Mouse (Mus musculus) stomach, embryonic 14.5 days (tissue): ENCODE measurements around the gene Gm7168. TPM values are rescaled to one million over a fixed set of nuclear protein-coding genes. Genes with fewer than 3 reads are reported as not detected.
"Not testable (repeated sequence)": the region's sequence is repeated elsewhere in the genome, so short reads cannot be mapped to it uniquely, and the experiment has no call there.

Experiments used
- ATAC-seq: fragments of 200-750 bp; cut with Nextera tagmentation; 2 replicates; pipeline ENCODE4 v1.8.0; 2017; ENCODE audit warnings: low read depth, moderate TSS enrichment; ENCODE audit not compliant: insufficient number of reproducible peaks, insufficient read depth, low FRiP score
- H3K27ac ChIP-seq: fragments of 300-500 bp; sonication (generic); 2 replicates; pipeline ENCODE4 v1.5.1; 2014; ENCODE audit warnings: mild to moderate bottlenecking, low read length, moderate library complexity, mixed read lengths
- H3K27me3 ChIP-seq: fragments of 300-500 bp; sonication (generic); 2 replicates; pipeline ENCODE4 v1.6.1; 2014; ENCODE audit warnings: low read length, control low read depth, mixed read lengths; ENCODE audit not compliant: control insufficient read depth, insufficient read depth
- H3K36me3 ChIP-seq: fragments of 300-500 bp; sonication (generic); 2 replicates; pipeline ENCODE4 v1.6.1; 2014; ENCODE audit warnings: mild to moderate bottlenecking, control low read depth, low read length, moderate library complexity, mixed read lengths; ENCODE audit not compliant: control insufficient read depth, insufficient read depth
- H3K4me1 ChIP-seq: fragments of 300-500 bp; sonication (generic); 2 replicates; pipeline ENCODE4 v1.6.1; 2014; ENCODE audit warnings: low read length, control low read depth, mixed read lengths; ENCODE audit not compliant: control insufficient read depth, insufficient read depth
- H3K4me2 ChIP-seq: fragments of 300-500 bp; sonication (generic); replicated peaks from 2 replicates; pipeline ENCODE4 v1.6.1; 2014; ENCODE audit warnings: low read depth, low read length, control low read depth
- H3K4me3 ChIP-seq: fragments of 300-500 bp; sonication (generic); 2 replicates; pipeline ENCODE4 v1.5.1; 2014; ENCODE audit warnings: low read depth, low read length, control low read depth
- H3K9ac ChIP-seq: fragments of 300-500 bp; sonication (generic); replicated peaks from 2 replicates; pipeline ENCODE4 v1.6.1; 2014; ENCODE audit warnings: low read depth, mild to moderate bottlenecking, control low read depth, low read length, moderate library complexity, mixed read lengths
- H3K9me3 ChIP-seq: fragments of 300-500 bp; sonication (generic); 2 replicates; pipeline ENCODE4 v1.6.1; 2016; ENCODE audit warnings: low read depth, low read length, control low read depth; ENCODE audit not compliant: control insufficient read depth
- WGBS: fragments of 180-500 bp; shearing (Covaris S2); extraction: QIAGEN DNeasy Blood & Tissue Kit; methylation state at CpG from one replicate; pipeline ENCODE4 v1.1.7; 2014; 5-methylcytosine and 5-hydroxymethylcytosine counted together
- polyA plus RNA-seq: library from polyadenylated mRNA; unstranded; fragments of >200 nt; fragmentation: Nextera tagmentation; extraction: Ambion mirVana; gene quantifications from 2 replicates; pipeline ENCODE4 v1.2.1, GENCODE M21; 2014

Gene Gm7168
- polyA plus RNA-seq, 1 experiment from 2014 or later = not detected

DNA sequence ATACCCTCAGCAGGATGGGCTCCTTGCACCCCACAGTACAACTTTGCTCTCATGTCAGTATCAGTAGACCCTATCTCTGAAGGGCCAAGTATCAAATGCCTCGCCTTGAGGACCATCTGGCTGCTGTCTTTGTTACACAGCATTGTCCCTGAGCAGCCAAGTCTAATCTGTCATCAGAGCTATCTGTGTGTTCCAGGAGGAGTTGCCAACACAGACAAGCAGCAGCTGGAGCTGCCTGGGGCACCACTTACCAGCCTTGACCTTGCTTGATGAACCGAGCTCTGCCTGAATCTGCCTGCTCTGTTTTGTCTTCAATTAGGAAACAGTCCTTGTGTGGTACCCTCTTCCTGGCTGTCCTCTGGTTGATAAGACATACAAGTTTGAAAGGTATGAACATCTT is 24.8 kb upstream of the Gm7168 start:
- no peaks in the 10 kb centered on the region for H3K36me3 ChIP-seq
- no peak overlapping the region for H3K4me2 ChIP-seq
- no peak overlapping the region for H3K4me3 ChIP-seq
- H3K27me3 ChIP-seq = no peaks in the 10 kb centered on the region
- ATAC-seq = no peak
- no peak overlapping the region for H3K27ac ChIP-seq
- H3K4me1 ChIP-seq = no peaks in the 10 kb centered on the region
- no peaks in the 10 kb centered on the region for H3K9me3 ChIP-seq
- WGBS = 65% methylated on average over 2 of the region's 2 CpGs
- H3K9ac ChIP-seq = no peak overlapping the region

DNA sequence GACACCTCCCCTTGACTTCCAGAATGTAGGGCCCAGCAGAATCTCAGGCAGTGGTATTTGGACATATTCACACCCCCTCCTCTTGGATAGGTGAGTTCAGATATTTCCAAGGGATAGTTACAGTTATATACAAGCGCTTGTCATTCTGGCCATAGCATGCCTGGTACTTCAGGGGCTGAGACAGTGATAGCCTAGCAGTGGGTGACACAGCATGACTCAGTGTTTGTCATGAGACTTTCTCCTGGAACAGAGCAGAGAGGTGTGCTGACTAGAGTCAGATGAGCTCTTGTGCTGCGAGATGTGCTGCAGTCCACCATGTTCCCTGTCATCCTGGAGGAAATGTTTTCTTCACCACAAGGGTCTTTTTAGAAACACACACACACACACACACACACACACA is 23.6 kb upstream of the Gm7168 start:
- no peak for ATAC-seq

GRCm38 (mm10) chr17:13925931-13926330 is 22.2 kb upstream of the Gm7168 start:
- no peak for ATAC-seq
- no peak overlapping the region for H3K27ac ChIP-seq
- WGBS = 56% methylated on average over 3 of the region's 3 CpGs

More for the DNA sequence above, 23.6 kb upstream of the Gm7168 start:
- no peak overlapping the region for H3K9ac ChIP-seq
- H3K27me3 ChIP-seq = no peaks in the 10 kb centered on the region
- H3K27ac ChIP-seq = no peak overlapping the region
- no peaks in the 10 kb centered on the region for H3K4me1 ChIP-seq
- H3K9me3 ChIP-seq = no peaks in the 10 kb centered on the region
- 96% methylated on average over 2 of the region's 2 CpGs for WGBS
- no peak overlapping the region for H3K4me2 ChIP-seq
- H3K36me3 ChIP-seq = no peaks in the 10 kb centered on the region
- no peak overlapping the region for H3K4me3 ChIP-seq

DNA sequence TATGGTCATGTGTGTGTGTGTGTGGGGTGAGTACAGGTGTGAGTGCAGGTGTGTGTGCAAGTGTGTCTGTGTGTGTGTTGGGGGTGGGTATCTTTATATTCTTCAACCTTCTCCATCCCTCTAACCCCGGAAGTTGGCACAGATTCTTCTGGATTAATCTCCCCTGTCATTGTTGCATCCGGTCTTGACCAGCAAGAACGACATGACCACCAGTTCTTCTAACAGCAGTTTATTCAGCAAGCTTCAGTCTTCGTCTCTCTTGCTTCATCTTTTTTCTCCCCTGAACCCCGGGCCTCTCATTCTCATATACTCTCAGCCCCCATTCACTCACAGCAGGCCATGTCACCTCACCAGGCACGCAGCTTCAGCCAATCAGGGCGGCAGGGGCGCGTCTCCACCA is 17.8 kb upstream of the Gm7168 start:
- no peak overlapping the region for H3K4me3 ChIP-seq
- no peak for ATAC-seq
- no peak overlapping the region for H3K4me2 ChIP-seq
- no peak overlapping the region for H3K9ac ChIP-seq
- no peaks in the 10 kb centered on the region for H3K9me3 ChIP-seq
- no peaks in the 10 kb centered on the region for H3K36me3 ChIP-seq
- WGBS = 82% methylated on average over 9 of the region's 9 CpGs
- H3K27me3 ChIP-seq = no peaks in the 10 kb centered on the region
- H3K4me1 ChIP-seq = no peaks in the 10 kb centered on the region
- no peak overlapping the region for H3K27ac ChIP-seq

More at GRCm38 (mm10) chr17:13925931-13926330, 22.2 kb upstream of the Gm7168 start:
- Histone ChIP-seq H3K4me2 (no peak overlapping the region), H3K4me1 (no peaks in the 10 kb centered on the region), H3K36me3 (no peaks in the 10 kb centered on the region), H3K27me3 (no peaks in the 10 kb centered on the region), H3K9me3 (no peaks in the 10 kb centered on the region), H3K4me3 (no peak overlapping the region), H3K9ac (no peak overlapping the region)

DNA sequence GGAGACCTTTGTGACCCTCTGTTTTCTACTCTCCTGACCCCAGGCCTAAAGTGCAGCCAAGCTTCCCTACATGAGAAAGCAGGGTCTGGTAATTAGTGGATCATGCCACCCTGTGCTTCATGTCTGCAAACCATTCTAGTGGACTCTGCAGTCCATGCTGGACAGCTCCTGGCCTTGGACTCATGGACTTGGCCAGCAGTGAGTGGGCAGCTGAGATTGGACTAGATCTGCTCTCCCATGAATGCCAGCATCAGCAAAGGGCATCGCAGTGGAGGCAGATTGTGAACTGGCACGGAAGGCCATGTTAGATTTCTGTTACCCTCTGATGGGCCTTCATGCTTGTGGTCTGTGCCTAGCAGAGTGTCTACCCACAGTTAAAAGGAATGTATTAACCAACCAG is 12.8 kb upstream of the Gm7168 start:
- not testable (repeated sequence) for H3K4me1 ChIP-seq, H3K36me3 ChIP-seq, H3K27ac ChIP-seq, H3K9me3 ChIP-seq, H3K27me3 ChIP-seq, H3K4me3 ChIP-seq, H3K4me2 ChIP-seq, ATAC-seq, H3K9ac ChIP-seq
- 95% methylated on average over 2 of the region's 2 CpGs for WGBS

GRCm38 (mm10) chr17:13937787-13938186 is 10.4 kb upstream of the Gm7168 start:
- no peaks in the 10 kb centered on the region for H3K4me1 ChIP-seq
- no peaks in the 10 kb centered on the region for H3K36me3 ChIP-seq
- H3K9me3 ChIP-seq = no peaks in the 10 kb centered on the region
- H3K4me3 ChIP-seq = no peak overlapping the region
- 90% methylated on average over 4 of the region's 4 CpGs for WGBS
- H3K27me3 ChIP-seq = no peaks in the 10 kb centered on the region
- no peak overlapping the region for H3K9ac ChIP-seq
- H3K27ac ChIP-seq = no peak overlapping the region
- no peak overlapping the region for H3K4me2 ChIP-seq
- no peak for ATAC-seq

- Histone ChIP-seq H3K4me2 (no peak overlapping the region), H3K27me3 (no peaks in the 10 kb centered on the region), H3K9me3 (no peaks in the 10 kb centered on the region), H3K27ac (no peak overlapping the region), H3K9ac (no peak overlapping the region), H3K4me1 (no peaks in the 10 kb centered on the region), H3K36me3 (no peaks in the 10 kb centered on the region), H3K4me3 (no peak overlapping the region)
- 69% methylated on average over 3 of the region's 3 CpGs for WGBS
- ATAC-seq = no peak
Observed at GRCm38 (mm10) chr17:13938652-13939051, 9.5 kb upstream of the Gm7168 start.

- 78% methylated on average over 2 of the region's 2 CpGs for WGBS
- not testable (repeated sequence) for H3K4me3 ChIP-seq, H3K36me3 ChIP-seq, ATAC-seq, H3K27me3 ChIP-seq, H3K27ac ChIP-seq, H3K9me3 ChIP-seq, H3K9ac ChIP-seq, H3K4me1 ChIP-seq, H3K4me2 ChIP-seq
Observed at GRCm38 (mm10) chr17:13939231-13939630, 8.9 kb upstream of the Gm7168 start.

GRCm38 (mm10) chr17:13940487-13940886 is 7.7 kb upstream of the Gm7168 start:
- 75% methylated on average over 1 of the region's 1 CpGs for WGBS
- Histone ChIP-seq H3K9me3 (no peaks in the 10 kb centered on the region), H3K4me1 (no peaks in the 10 kb centered on the region), H3K36me3 (no peaks in the 10 kb centered on the region), H3K4me3 (no peak overlapping the region), H3K27ac (no peak overlapping the region), H3K4me2 (no peak overlapping the region), H3K9ac (no peak overlapping the region), H3K27me3 (no peaks in the 10 kb centered on the region)
- no peak for ATAC-seq
